Mouse (Mus musculus) olfactory bulb, adult 2 months (tissue): ENCODE measurements at regions not wholly inside any gene's neighbourhood (a gene's known extent, or its start where the extent isn't known, plus 50 kb on each side); places are given as distances from the start of the nearest gene placed in this dataset.

ENCODE experiments used
- H3K27ac ChIP-seq: fragments of 200-500 bp; 2 replicates; pipeline ENCODE4 v1.5.1; 2012; ENCODE audit warnings: low read depth, low read length; ENCODE audit not compliant: insufficient read depth
- H3K4me1 ChIP-seq: fragments of 200-500 bp; 2 replicates; pipeline ENCODE4 v1.6.1; 2012; ENCODE audit warnings: low read length; ENCODE audit not compliant: control insufficient read depth, insufficient read depth
- H3K4me3 ChIP-seq: fragments of 200-500 bp; 2 replicates; pipeline ENCODE4 v1.5.1; 2012; ENCODE audit warnings: mild to moderate bottlenecking, low read depth, low read length, moderate library complexity; ENCODE audit not compliant: insufficient read depth
- CTCF ChIP-seq: fragments of 200-500 bp; IDR thresholded peaks from 2 replicates; pipeline ENCODE4 v1.5.1; 2012; ENCODE audit warnings: low read depth, mild to moderate bottlenecking, low read length, moderate library complexity; ENCODE audit not compliant: insufficient read depth
- POLR2A ChIP-seq: fragments of 200-500 bp; IDR thresholded peaks from 2 replicates; pipeline ENCODE4 v1.6.1; 2012; ENCODE audit warnings: mild to moderate bottlenecking, low read depth, low read length, moderate library complexity; ENCODE audit not compliant: insufficient read depth
- WGBS: fragments of 180-500 bp; shearing (Covaris S2); methylation state at CpG from one replicate; pipeline ENCODE4 v1.1.7; 2018; 5-methylcytosine and 5-hydroxymethylcytosine counted together

DNA sequence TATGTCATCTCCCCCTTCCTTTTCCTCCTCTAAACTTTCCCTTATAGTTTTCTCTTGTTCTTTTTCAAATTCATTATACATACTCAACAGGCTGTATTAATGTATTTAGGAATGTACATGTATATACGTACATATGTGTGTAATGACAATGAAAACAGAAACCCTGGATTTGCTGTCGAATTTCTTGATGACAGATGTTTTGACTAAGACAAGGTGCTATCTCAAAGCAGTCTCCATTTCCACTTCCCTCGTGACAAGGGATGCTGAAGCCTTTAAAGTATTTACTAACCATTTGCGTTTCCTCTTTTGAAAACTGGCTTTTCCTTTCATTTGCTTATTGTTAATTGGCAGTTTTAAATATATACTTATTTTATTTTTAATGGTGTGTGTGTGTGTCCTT, 171.3 kb upstream of the Nrip1 start:
- no peak overlapping the region for H3K4me3 ChIP-seq
- TF ChIP-seq POLR2A (no peak), CTCF (no peak)
- WGBS: 92% methylated on average over 4 of the region's 4 CpGs
- no peaks in the 10 kb centered on the region for H3K4me1 ChIP-seq
- no peak overlapping the region for H3K27ac ChIP-seq

DNA sequence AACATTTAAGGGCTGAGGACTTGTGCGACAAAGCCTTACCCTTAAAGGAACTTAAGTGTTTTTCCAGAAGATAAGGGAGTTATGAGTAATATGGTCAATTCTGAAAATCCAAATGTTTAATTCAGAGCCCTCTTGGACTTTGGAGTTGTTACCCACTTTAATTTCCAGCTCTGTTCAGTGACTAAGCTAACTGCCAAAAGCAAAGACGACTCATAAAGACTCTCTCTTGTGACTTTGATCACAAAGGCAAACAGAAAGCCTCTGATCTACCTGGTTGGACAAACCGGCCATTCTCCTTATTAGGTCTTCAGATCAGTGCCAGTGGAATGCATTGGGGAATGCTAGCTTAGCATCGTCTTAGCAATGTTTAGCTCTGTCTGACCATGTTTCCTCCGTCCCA, 167.3 kb upstream of the Nrip1 start:
- Histone ChIP-seq H3K4me3 (no peak overlapping the region), H3K27ac (no peak overlapping the region), H3K4me1 (peaks cover 3% of the 10 kb centered on the region)
- WGBS: 70% methylated on average over 5 of the region's 5 CpGs
- TF ChIP-seq POLR2A (no peak), CTCF (no peak)

DNA sequence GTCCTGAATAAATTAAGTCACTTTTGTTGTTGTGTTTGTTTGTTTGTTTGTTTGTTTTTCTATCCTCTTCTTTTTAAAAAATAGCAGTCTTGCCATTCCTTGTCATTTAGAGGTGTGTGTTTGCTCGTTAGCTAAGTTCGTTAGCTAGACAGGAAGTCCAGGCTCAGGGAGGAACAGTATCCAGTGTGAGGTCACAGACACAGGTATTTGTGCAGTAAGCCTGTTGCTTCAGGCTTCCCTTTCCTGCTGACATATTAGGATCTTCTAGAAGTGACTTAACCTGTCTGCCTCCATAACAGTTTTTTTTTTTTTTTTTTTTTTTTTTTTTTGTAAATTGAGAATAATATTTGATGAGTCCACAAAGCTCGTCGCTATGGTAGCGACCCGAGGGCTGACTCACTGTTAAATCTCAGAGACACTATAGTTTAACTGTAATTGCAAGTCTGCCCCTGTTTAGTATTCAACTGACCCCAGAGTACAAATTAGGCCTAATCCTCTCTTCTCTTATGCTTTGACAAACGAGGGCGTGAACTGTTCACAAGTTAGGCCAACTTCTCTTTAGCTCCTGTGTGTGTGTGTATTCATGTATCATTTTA, 166.8 kb upstream of the Nrip1 start:
- no peak for TF ChIP-seq POLR2A
- no peak for TF ChIP-seq CTCF
- no peak overlapping the region for H3K27ac ChIP-seq
- peaks cover 3% of the 10 kb centered on the region for H3K4me1 ChIP-seq
- H3K4me3 ChIP-seq: no peak overlapping the region
- WGBS: 59% methylated on average over 8 of the region's 8 CpGs

DNA sequence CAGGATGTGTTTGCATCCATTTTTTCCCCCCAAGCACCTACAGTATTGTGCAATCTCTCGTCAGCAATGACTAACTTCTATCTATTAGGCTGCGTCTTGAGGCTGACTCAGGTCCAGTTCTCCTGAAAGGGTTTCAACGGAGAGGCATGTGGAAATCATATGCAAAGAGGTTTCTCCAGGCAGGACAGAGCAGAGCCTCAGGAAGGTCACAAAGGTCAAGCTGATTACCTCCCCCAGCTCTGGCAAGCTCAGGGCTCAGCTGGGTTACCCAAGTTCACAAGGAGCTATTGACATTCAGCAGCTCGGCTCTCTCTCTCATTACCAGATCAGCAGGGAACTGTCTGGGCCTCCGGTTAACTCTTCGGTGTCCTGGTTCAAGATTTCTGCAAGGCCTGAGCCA, 166.0 kb upstream of the Nrip1 start:
- H3K27ac ChIP-seq: no peak overlapping the region
- WGBS: 36% methylated on average over 6 of the region's 6 CpGs
- no peak overlapping the region for H3K4me3 ChIP-seq
- H3K4me1 ChIP-seq: peaks cover 3% of the 10 kb centered on the region
- TF ChIP-seq CTCF (no peak), POLR2A (no peak)

DNA sequence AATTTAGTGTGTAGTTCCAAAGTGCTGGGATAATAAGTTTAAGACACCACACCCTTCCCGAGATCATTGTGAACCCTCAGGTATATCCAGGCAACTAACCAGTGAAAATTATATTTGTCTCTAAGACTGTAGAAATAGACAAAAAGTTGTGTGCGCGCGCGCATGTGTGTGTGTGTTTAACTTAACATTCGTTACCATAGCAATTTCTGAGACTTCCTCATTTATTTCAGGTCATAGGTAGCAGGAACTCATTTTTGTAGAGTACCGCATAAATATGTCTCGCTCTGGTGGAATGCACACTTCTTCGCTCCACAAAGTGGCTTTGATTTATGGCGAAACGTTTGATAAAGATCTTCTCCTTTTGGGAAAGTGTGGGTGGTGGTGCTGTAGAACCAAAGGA, 164.2 kb upstream of the Nrip1 start:
- no peak for TF ChIP-seq POLR2A
- no peak for TF ChIP-seq CTCF
- no peak overlapping the region for H3K4me3 ChIP-seq
- 97% methylated on average over 11 of the region's 11 CpGs for WGBS

DNA sequence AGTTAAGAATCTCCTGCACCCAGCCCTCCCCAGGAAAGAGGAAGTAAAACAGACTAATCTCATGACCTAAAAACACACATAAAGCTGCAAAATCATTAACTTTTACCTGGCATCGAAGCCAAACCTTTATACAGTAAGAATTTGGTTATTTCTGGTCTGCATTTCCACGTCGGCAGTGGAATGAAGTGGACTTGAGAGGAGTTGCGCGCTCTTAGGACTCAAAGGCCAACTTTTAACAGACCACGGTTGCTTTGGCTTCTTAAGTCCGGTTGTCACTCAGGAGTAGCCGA, 159.2 kb upstream of the Nrip1 start:
- Histone ChIP-seq H3K4me3 (no peak overlapping the region), H3K4me1 (no peaks in the 10 kb centered on the region), H3K27ac (no peak overlapping the region)
- WGBS: 91% methylated on average over 8 of the region's 8 CpGs
- TF ChIP-seq POLR2A (no peak), CTCF (no peak)

More for the DNA sequence above, 164.2 kb upstream of the Nrip1 start:
- Histone ChIP-seq H3K4me1 (peaks cover 3% of the 10 kb centered on the region), H3K27ac (no peak overlapping the region)

DNA sequence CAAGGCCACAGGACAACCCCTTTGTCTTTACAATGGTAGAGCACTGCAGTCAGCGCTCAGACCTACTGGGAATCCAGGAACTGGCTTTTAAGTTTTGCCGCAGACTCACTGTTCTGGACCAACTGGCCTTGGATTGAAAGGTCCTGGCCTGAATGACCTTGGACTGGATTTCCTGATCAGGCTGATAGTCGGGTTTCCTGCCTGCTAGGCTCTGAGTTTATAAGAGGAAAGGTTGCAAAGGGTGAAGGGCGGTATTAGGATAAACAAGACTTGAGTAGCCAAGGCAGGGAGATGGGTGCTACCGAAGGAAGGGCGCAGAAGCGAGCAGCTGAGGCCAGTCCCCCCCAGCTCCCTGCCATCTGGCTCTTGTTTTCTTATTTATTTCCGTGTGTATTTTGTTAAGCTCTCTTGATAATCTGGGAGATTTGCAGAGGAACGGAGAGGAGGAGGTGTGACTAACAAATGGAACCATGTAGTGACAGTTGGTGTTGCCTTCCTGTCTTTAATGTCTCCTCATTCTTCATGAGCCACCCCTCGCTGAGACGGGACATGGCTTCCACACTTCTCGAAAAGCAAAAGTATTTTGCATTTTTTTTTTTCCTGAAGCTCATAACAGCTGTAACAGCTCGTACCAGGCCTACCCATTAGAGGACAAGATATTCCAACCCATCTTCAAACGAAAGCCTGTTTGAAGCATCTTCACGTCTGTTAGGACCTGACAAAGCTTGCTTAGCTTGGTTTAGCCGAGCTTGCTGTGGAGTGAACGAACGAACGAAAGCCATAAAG, 158.7 kb upstream of the Nrip1 start:
- 82% methylated on average over 19 of the region's 19 CpGs for WGBS
- no peak for TF ChIP-seq POLR2A
- TF ChIP-seq CTCF: no peak
- Histone ChIP-seq H3K27ac (no peak overlapping the region), H3K4me1 (no peaks in the 10 kb centered on the region), H3K4me3 (no peak overlapping the region)

DNA sequence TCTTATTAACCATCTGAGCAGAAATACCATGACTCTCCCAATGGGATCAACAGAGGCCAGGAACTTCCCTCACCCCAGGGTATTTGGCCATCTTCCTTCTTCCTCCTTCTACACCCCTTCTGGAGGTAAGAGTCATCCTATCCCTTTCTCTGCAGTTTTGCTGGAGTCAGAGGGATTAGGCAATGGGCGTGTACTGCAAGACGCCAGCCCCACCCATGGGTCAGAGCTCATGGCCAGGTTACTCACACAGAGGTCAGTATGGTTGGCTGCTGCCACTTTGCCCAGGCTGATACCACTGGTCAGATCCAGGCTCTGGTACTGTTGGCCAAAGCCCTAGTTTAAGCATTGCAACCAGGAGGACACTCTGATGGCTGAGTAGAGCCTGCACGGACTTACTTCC, 157.3 kb upstream of the Nrip1 start:
- Histone ChIP-seq H3K4me3 (no peak overlapping the region), H3K4me1 (no peaks in the 10 kb centered on the region), H3K27ac (no peak overlapping the region)
- WGBS: 95% methylated on average over 3 of the region's 3 CpGs
- TF ChIP-seq POLR2A: no peak
- no peak for TF ChIP-seq CTCF

DNA sequence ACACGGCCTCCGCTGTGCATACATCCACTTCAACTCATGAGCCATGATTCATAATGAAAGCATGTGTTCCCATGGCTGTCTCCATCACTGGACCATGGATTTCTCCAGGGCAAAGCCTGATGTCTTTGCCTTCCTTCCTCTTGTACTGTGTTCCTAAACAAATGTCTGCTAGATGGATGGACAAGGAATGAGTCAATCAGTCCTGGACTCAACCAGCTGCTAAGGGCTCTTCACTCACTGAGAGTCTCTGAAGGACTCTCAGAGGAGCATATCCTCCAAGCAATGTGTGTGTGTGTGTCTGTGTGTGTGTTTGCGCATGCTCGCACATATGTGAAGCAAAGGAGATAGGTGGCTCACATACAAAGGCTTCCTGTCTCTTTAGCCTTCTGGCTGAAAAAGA, 156.0 kb upstream of the Nrip1 start:
- no peak for TF ChIP-seq POLR2A
- no peak for TF ChIP-seq CTCF
- 98% methylated on average over 4 of the region's 4 CpGs for whole genome bisulfite sequencing
- no peaks in the 10 kb centered on the region for H3K4me1 ChIP-seq
- no peak overlapping the region for H3K27ac ChIP-seq
- H3K4me3 ChIP-seq: no peak overlapping the region
